Mouse (Mus musculus) layer of hippocampus, adult 8-10 months (tissue): ENCODE data around the gene Sppl2b. TPM values are rescaled to one million over a fixed set of nuclear protein-coding genes. Genes with fewer than 3 reads are reported as not detected.

Experiments used
- DNase-seq, 2 experiments: peaks; one replicate each; pipeline ENCODE4 v3.0.0; 2022; ENCODE audit warnings: low spot score in 2 of 2
- total RNA-seq, 4 experiments: library from RNA; stranded (reverse); gene quantifications; 2 replicates each; pipeline ENCODE4 v1.2.4; 2022

The Sppl2b gene
- total RNA-seq, 4 experiments from 2014 or later, result 53.9 to 68.2 (median 59.3) TPM

- DNase-seq, result no peak
Measured at GRCm38 (mm10) chr10:80845055-80845693, 9.9 kb upstream of the Sppl2b start.

DNA sequence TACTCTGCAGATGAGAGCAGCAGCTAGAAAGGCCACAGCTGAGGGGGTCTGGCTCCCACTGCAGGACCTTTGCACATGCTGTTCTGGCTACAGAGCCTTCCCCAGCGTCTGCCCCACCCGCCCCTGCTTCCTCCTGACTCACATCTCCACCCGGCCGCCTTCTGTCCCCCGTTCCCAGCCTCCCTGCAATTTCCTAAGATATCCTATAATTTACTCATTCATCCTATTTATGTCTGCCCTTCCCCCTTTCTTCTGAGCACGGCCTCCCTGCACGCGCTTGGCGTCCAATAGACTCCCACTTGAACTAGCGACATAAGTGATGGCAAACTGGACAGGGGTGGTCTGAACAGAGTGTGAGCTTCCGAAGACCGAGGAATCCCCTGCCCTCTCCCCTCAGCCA, 9.3 kb upstream of the Sppl2b start:
- no peak for DNase-seq

GRCm38 (mm10) chr10:80848571-80848970, 6.5 kb upstream of the Sppl2b start:
- DNase-seq, result no peak

- no peak for DNase-seq
Measured at GRCm38 (mm10) chr10:80855749-80856073, 636 bp downstream of the Sppl2b start.

DNA sequence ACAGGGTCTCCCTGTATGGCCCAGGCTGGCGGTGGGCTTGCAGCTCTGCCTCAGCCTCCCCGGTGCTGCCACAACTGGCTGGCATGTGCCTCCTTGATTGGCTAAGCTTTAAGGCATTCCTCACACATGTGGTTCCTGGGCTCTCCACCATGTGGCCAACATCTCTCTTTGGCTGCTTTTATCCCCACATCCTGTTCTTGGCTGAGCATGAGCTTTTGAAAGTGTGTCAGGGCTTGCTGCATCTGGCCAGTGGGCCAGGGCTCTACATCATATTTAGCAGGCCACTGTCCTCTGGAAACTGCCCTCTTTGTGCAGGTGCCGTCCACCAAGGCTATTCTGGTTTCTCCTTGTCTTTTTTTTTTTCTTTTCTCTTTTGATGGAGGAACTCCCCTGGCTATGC, 1.2 kb downstream of the Sppl2b start:
- no peak for DNase-seq

GRCm38 (mm10) chr10:80856908-80857307, 1.8 kb downstream of the Sppl2b start:
- no peak for DNase-seq

GRCm38 (mm10) chr10:80857386-80857785, 2.3 kb downstream of the Sppl2b start:
- DNase-seq, result peak in 1 of 2 experiments; percentile 58

GRCm38 (mm10) chr10:80857848-80858247, 2.8 kb downstream of the Sppl2b start:
- no peak for DNase-seq

DNA sequence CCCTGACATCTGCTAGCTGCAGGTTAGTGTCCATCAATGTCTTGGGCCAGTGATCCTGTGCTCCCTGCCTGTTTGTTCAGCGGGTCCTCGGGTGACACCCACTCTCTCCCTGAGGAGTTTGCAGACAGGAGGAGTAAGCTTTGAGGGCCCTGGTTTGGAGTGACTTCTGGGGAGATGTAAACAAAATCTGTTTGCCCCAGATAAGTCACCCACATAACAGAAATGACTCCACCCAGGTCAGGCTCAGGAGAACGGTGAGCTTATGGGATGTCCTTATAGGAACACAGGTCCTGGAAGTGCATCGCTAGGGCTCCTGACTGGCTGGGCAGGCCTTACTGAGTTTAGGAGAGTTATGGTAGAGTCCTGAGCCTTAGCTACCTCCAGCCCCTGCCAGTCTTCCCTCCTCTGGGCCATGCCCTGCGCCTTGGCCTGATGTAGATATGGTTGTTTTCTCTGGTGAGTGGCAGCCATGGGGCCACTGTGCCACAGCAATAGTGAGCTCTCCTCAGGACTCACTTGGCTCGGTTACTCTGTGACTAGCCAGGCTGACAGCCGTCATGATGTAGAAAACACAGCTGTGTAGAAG, 3.4 kb downstream of the Sppl2b start:
- no peak for DNase-seq

- no peak for DNase-seq
Measured at GRCm38 (mm10) chr10:80862305-80862704, 7.2 kb downstream of the Sppl2b start.

- DNase-seq, result no peak
Measured at GRCm38 (mm10) chr10:80864446-80864845, 9.4 kb downstream of the Sppl2b start.

DNA sequence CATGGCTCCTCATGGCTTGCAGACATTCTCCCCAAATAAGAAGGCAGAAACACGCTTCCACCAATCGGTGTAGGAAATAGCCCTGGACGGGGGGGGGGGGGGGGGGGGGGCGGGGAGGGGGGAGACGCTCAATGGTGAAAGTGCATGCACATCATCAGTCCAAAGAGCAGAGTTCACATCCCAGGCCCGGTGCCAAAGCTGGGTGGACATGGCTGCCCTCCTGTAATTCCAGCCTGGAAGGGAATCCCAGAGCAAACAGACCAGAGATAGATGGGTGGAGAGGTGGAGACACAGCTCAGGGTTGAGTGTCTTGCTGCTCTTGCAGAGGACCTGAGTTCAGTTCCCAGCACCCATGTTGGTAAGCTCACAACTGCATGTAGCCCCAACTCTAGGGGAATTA, 15.9 kb downstream of the Sppl2b start:
- no peak for DNase-seq

GRCm38 (mm10) chr10:80871581-80871980, 16.5 kb downstream of the Sppl2b start, which contains the start of gene Tmprss9:
Gene Tmprss9 (plus strand): TSS chr10:80871848.
- no peak for DNase-seq

DNA sequence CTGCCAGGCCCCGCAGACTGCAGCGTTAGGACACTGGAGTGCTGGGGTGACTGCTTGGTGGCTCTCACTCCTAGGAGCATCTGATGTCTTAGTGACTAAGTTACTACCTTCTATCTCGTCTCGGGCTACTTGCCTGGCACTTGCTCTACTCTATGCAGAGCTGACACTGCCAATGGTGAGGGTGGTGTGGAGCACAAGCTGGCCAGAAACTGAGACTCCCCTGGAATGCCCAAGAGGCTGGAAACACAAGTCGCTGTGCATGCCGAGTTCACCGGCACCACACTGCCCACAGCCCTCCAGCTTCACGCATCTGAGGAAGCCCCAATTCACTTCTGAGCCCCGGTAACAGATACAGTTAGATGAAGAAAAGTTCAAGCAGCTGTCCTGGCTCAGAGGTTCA, 19.0 kb downstream of the Sppl2b start:
- DNase-seq, result no peak

- peak in 1 of 2 experiments; percentile 62 for DNase-seq
Measured at GRCm38 (mm10) chr10:80876028-80876427, 21.0 kb downstream of the Sppl2b start.

DNA sequence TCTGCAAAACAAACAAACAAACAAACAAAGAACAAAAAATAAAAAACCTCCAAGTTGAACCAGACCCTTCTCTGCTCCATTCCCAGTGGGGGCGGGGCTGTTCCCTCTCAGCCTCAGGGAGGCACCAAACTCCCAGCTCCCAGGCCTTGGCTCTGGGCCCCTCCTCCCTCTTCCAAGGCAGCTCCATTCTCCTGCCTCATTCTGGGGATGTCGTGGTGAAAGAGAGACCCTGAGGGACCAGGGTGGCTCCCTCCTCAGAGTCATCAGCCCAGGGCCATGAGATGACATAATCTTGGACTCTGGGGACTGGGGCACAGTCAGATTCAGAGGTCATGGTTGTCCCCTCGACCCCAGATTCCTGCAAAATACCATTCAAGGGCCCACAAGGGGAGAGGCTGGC, 21.5 kb downstream of the Sppl2b start:
- DNase-seq, result no peak

DNA sequence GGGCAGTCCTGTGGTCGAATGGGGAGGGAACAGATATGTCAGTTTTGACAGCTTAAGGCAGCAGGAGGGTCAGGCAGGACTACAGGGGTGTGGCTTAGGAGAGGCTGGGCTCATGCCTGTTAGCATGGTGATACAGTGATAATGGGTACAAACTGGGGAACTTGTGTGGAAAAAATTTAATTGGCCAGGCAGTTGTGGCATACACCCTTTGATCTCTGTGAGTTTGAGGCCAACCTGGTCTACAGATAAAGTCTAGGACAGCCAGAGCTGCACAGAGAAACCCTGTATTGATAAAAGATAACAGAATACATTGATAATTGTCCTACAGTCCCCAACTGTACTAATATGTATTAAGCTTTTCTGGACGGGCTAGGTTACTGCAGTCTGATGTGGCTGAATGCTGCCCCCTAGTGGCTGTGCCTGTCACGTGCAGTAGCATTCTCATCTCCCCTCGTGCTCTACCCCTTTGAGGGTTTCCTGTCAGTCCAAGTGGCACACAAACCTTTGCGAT, 25.1 kb downstream of the Sppl2b start:
- DNase-seq, result peak in 1 of 2 experiments; percentile 62

GRCm38 (mm10) chr10:80880901-80881300, 25.8 kb downstream of the Sppl2b start:
- no peak for DNase-seq

GRCm38 (mm10) chr10:80881301-80881700, 26.2 kb downstream of the Sppl2b start:
- peak in 1 of 2 experiments; percentile 64 for DNase-seq

DNA sequence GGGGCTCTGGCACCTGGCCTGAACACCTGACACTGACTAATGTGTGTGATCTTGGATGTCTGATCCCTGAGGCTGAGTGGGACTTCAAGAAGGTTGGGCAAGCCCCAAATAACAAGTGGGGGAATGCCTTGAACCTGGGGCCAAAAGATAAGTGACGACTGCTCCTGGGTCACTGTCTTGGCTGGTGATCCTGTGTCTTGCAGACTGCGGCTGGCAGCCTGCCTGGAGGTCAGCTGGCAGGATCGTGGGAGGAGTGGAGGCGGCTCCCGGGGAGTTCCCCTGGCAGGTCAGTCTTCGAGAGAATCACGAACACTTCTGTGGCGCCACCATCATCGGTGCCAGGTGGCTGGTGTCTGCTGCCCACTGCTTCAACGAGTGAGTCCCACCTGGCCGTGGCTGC, 32.1 kb downstream of the Sppl2b start:
- no peak for DNase-seq

- DNase-seq, result no peak
Measured at GRCm38 (mm10) chr10:80895100-80895499, 40.0 kb downstream of the Sppl2b start.

GRCm38 (mm10) chr10:80895697-80896096, 40.6 kb downstream of the Sppl2b start:
- DNase-seq, result no peak
